Mouse (Mus musculus) midbrain, embryonic 12.5 days (tissue): ENCODE data around the gene Fam171a1. TPM values are rescaled to one million over a fixed set of nuclear protein-coding genes. Genes with fewer than 3 reads are reported as not detected.

Source experiments
- ATAC-seq: fragments of 200-750 bp; cut with Nextera tagmentation; 2 replicates; pipeline ENCODE4 v1.8.0; 2017; ENCODE audit warnings: low read depth, moderate TSS enrichment, moderate library complexity; ENCODE audit not compliant: low FRiP score
- H3K27ac ChIP-seq: fragments of 300-500 bp; sonication (generic); replicated peaks from 2 replicates; pipeline ENCODE4 v1.5.1; 2016; ENCODE audit warnings: mild to moderate bottlenecking
- H3K27me3 ChIP-seq: fragments of 300-500 bp; sonication (generic); 2 replicates; pipeline ENCODE4 v1.6.1; 2016; ENCODE audit warnings: mild to moderate bottlenecking
- H3K36me3 ChIP-seq: fragments of 300-500 bp; sonication (generic); 2 replicates; pipeline ENCODE4 v1.6.1; 2016
- H3K4me1 ChIP-seq: fragments of 300-500 bp; sonication (generic); 2 replicates; pipeline ENCODE4 v1.6.1; 2016
- H3K4me2 ChIP-seq: fragments of 300-500 bp; sonication (generic); replicated peaks from 2 replicates; pipeline ENCODE4 v1.6.1; 2016; ENCODE audit warnings: mild to moderate bottlenecking, moderate library complexity
- H3K4me3 ChIP-seq: fragments of 300-500 bp; sonication (generic); 2 replicates; pipeline ENCODE4 v1.5.1; 2016; ENCODE audit warnings: mild to moderate bottlenecking
- H3K9ac ChIP-seq: fragments of 300-500 bp; sonication (generic); replicated peaks from 2 replicates; pipeline ENCODE4 v1.6.1; 2016; ENCODE audit warnings: mild to moderate bottlenecking, moderate library complexity
- H3K9me3 ChIP-seq: fragments of 300-500 bp; sonication (generic); 2 replicates; pipeline ENCODE4 v1.6.1; 2016; ENCODE audit warnings: mild to moderate bottlenecking
- WGBS: fragments of 180-500 bp; shearing (Covaris S2); methylation state at CpG from one replicate; pipeline ENCODE4 v1.1.7; 2016; 5-methylcytosine and 5-hydroxymethylcytosine counted together
- polyA plus RNA-seq: library from polyadenylated mRNA; unstranded; fragments of >200 nt; fragmentation: Nextera tagmentation; extraction: Ambion mirVana; gene quantifications from 2 replicates; pipeline ENCODE4 v1.2.1, GENCODE M21; 2016

Gene Fam171a1
- polyA plus RNA-seq, 1 experiment from 2014 or later, result 51.8 TPM

- Histone ChIP-seq H3K9ac (no peak overlapping the region), H3K4me1 (peaks cover 38% of the 10 kb centered on the region), H3K27ac (peak overlapping the region; percentile 55), H3K9me3 (no peaks in the 10 kb centered on the region), H3K27me3 (no peaks in the 10 kb centered on the region), H3K36me3 (no peaks in the 10 kb centered on the region), H3K4me3 (no peak overlapping the region), H3K4me2 (no peak overlapping the region)
- WGBS, result 4% methylated on average over 3 of the region's 3 CpGs
- no peak; the same call in 1 of the 2 replicates for ATAC-seq
These were observed 25.6 kb downstream of the Fam171a1 start for GRCm38 (mm10) chr2:3139578-3139977.

- H3K9ac ChIP-seq, result no peak overlapping the region
- no peaks in the 10 kb centered on the region for H3K36me3 ChIP-seq
- no peak overlapping the region for H3K4me2 ChIP-seq
- no peak overlapping the region for H3K27ac ChIP-seq
- WGBS, result 70% methylated on average over 5 of the region's 5 CpGs
- no peak overlapping the region for H3K4me3 ChIP-seq
- H3K9me3 ChIP-seq, result no peaks in the 10 kb centered on the region
- H3K4me1 ChIP-seq, result peaks cover 29% of the 10 kb centered on the region
- 0 out of 2 replicates have a peak, but pooled peaks have one; percentile 19 for ATAC-seq
- no peaks in the 10 kb centered on the region for H3K27me3 ChIP-seq
These were observed 26.6 kb downstream of the Fam171a1 start for GRCm38 (mm10) chr2:3140585-3140984.

- Histone ChIP-seq H3K4me3 (no peak overlapping the region), H3K9ac (no peak overlapping the region), H3K27me3 (no peaks in the 10 kb centered on the region), H3K36me3 (no peaks in the 10 kb centered on the region), H3K9me3 (no peaks in the 10 kb centered on the region), H3K4me1 (peaks cover 29% of the 10 kb centered on the region), H3K27ac (no peak overlapping the region), H3K4me2 (no peak overlapping the region)
- 90% methylated on average over 4 of the region's 4 CpGs for WGBS
- ATAC-seq, result no peak
These were observed 27.8 kb downstream of the Fam171a1 start for GRCm38 (mm10) chr2:3141804-3142203.

GRCm38 (mm10) chr2:3144291-3144690, 30.3 kb downstream of the Fam171a1 start:
- Histone ChIP-seq H3K36me3 (no peaks in the 10 kb centered on the region), H3K27ac (no peak overlapping the region), H3K4me3 (no peak overlapping the region), H3K27me3 (no peaks in the 10 kb centered on the region), H3K9ac (no peak overlapping the region), H3K4me2 (no peak overlapping the region), H3K4me1 (peaks cover 13% of the 10 kb centered on the region), H3K9me3 (no peaks in the 10 kb centered on the region)
- WGBS, result 92% methylated on average over 5 of the region's 5 CpGs
- ATAC-seq, result no peak

- H3K27me3 ChIP-seq, result no peaks in the 10 kb centered on the region
- H3K9ac ChIP-seq, result no peak overlapping the region
- H3K4me2 ChIP-seq, result no peak overlapping the region
- no peak for ATAC-seq
- 88% methylated on average over 6 of the region's 6 CpGs for WGBS
- H3K4me1 ChIP-seq, result no peaks in the 10 kb centered on the region
- H3K36me3 ChIP-seq, result no peaks in the 10 kb centered on the region
- H3K9me3 ChIP-seq, result no peaks in the 10 kb centered on the region
- no peak overlapping the region for H3K27ac ChIP-seq
- H3K4me3 ChIP-seq, result no peak overlapping the region
These were observed 33.6 kb downstream of the Fam171a1 start for GRCm38 (mm10) chr2:3147550-3148157.

GRCm38 (mm10) chr2:3148731-3149130, 34.7 kb downstream of the Fam171a1 start:
- Histone ChIP-seq H3K27me3 (no peaks in the 10 kb centered on the region), H3K9me3 (no peaks in the 10 kb centered on the region), H3K4me2 (no peak overlapping the region), H3K36me3 (no peaks in the 10 kb centered on the region), H3K27ac (no peak overlapping the region), H3K9ac (no peak overlapping the region), H3K4me3 (no peak overlapping the region), H3K4me1 (no peaks in the 10 kb centered on the region; the same call in 1 of the 2 replicates)
- no peak for ATAC-seq
- WGBS, result 96% methylated on average over 8 of the region's 8 CpGs

GRCm38 (mm10) chr2:3150324-3150723, 36.3 kb downstream of the Fam171a1 start:
- H3K9me3 ChIP-seq, result no peaks in the 10 kb centered on the region
- 82% methylated on average over 5 of the region's 5 CpGs for WGBS
- no peak overlapping the region for H3K4me2 ChIP-seq
- H3K9ac ChIP-seq, result no peak overlapping the region
- ATAC-seq, result no peak
- H3K36me3 ChIP-seq, result no peaks in the 10 kb centered on the region
- no peaks in the 10 kb centered on the region; the same call in 1 of the 2 replicates for H3K4me1 ChIP-seq
- H3K27me3 ChIP-seq, result no peaks in the 10 kb centered on the region
- H3K27ac ChIP-seq, result no peak overlapping the region
- no peak overlapping the region for H3K4me3 ChIP-seq

GRCm38 (mm10) chr2:3151336-3151735, 37.3 kb downstream of the Fam171a1 start:
- H3K4me3 ChIP-seq, result no peak overlapping the region
- H3K4me2 ChIP-seq, result no peak overlapping the region
- H3K9ac ChIP-seq, result no peak overlapping the region
- no peaks in the 10 kb centered on the region for H3K9me3 ChIP-seq
- H3K27ac ChIP-seq, result no peak overlapping the region
- peak; percentile 72; the same call in 1 of the 2 replicates for ATAC-seq
- no peaks in the 10 kb centered on the region; the same call in 1 of the 2 replicates for H3K4me1 ChIP-seq
- WGBS, result 75% methylated on average over 3 of the region's 3 CpGs
- H3K27me3 ChIP-seq, result no peaks in the 10 kb centered on the region
- H3K36me3 ChIP-seq, result no peaks in the 10 kb centered on the region

- Histone ChIP-seq H3K9me3 (no peaks in the 10 kb centered on the region), H3K9ac (no peak overlapping the region), H3K36me3 (no peaks in the 10 kb centered on the region), H3K27me3 (no peaks in the 10 kb centered on the region), H3K4me3 (no peak overlapping the region), H3K4me2 (no peak overlapping the region), H3K27ac (no peak overlapping the region), H3K4me1 (no peaks in the 10 kb centered on the region; the same call in 1 of the 2 replicates)
- WGBS, result 85% methylated on average over 1 of the region's 1 CpGs
- ATAC-seq, result no peak
These were observed 40.2 kb downstream of the Fam171a1 start for GRCm38 (mm10) chr2:3154091-3154665.

GRCm38 (mm10) chr2:3154986-3155385, 41.0 kb downstream of the Fam171a1 start:
- Histone ChIP-seq H3K4me2 (no peak overlapping the region), H3K36me3 (no peaks in the 10 kb centered on the region), H3K9ac (no peak overlapping the region), H3K4me3 (no peak overlapping the region), H3K9me3 (no peaks in the 10 kb centered on the region), H3K4me1 (no peaks in the 10 kb centered on the region; the same call in 1 of the 2 replicates), H3K27ac (no peak overlapping the region), H3K27me3 (no peaks in the 10 kb centered on the region)
- WGBS, result 71% methylated on average over 2 of the region's 2 CpGs
- ATAC-seq, result no peak

GRCm38 (mm10) chr2:3157030-3157429, 43.0 kb downstream of the Fam171a1 start:
- Histone ChIP-seq H3K4me1 (no peaks in the 10 kb centered on the region; the same call in 1 of the 2 replicates), H3K36me3 (no peaks in the 10 kb centered on the region), H3K4me3 (no peak overlapping the region), H3K9me3 (no peaks in the 10 kb centered on the region), H3K27me3 (no peaks in the 10 kb centered on the region), H3K9ac (no peak overlapping the region), H3K4me2 (no peak overlapping the region), H3K27ac (no peak overlapping the region)
- no peak for ATAC-seq
- 89% methylated on average over 3 of the region's 3 CpGs for WGBS

- Histone ChIP-seq H3K9ac (no peak overlapping the region), H3K27me3 (no peaks in the 10 kb centered on the region), H3K27ac (no peak overlapping the region), H3K4me1 (no peaks in the 10 kb centered on the region; the same call in 1 of the 2 replicates), H3K9me3 (no peaks in the 10 kb centered on the region), H3K4me2 (no peak overlapping the region), H3K4me3 (no peak overlapping the region), H3K36me3 (no peaks in the 10 kb centered on the region)
- ATAC-seq, result no peak
- 81% methylated on average over 10 of the region's 10 CpGs for WGBS
These were observed 43.8 kb downstream of the Fam171a1 start for GRCm38 (mm10) chr2:3157661-3158344.
